10 mouse cellular contexts compared by ENCODE assay signal in genomic region chrX:168124043-168124442, GRCm38 (mm10).
DNase-seq lines count a peak whose midpoint lies in the region; ATAC-seq and TF ChIP-seq lines count a peak whose summit lies in the region.
"Had no signal": no experiment of that assay in that cellular context is flagged by ENCODE, and none has a peak within 500 bp of the region (broad histone marks: within the 10 kb centered on the region; RNA-seq: fewer than 3 reads in every experiment).

No protein-coding gene starts in this region.

- H3K27me3 ChIP-seq in heart, embryonic 14.5 days (ENCODE audit: control insufficient read depth, insufficient read depth, low read length): peaks cover 34% of the 10 kb centered on the region
- H3K27me3 ChIP-seq in forebrain, postnatal 0 days (ENCODE audit: insufficient read depth, low read length): no peaks in the 10 kb centered on the region
- H3K27me3 ChIP-seq in midbrain, embryonic 14.5 days (ENCODE audit: control insufficient read depth, insufficient read depth, low read length): peaks cover 15% of the 10 kb centered on the region; the same call in 1 of the 2 replicates

- no peaks in the 10 kb centered on the region for H3K36me3 ChIP-seq in heart, embryonic 14.5 days (ENCODE audit: control insufficient read depth, insufficient read depth, low read length)
- no peaks in the 10 kb centered on the region for H3K36me3 ChIP-seq in forebrain, postnatal 0 days (ENCODE audit: insufficient read depth)
- no peaks in the 10 kb centered on the region for H3K36me3 ChIP-seq in midbrain, embryonic 14.5 days (ENCODE audit: control insufficient read depth, insufficient read depth, low read length)

- no peak for DNase-seq in heart, postnatal 25 days (ENCODE audit: low spot score)
- peak; percentile 7 to 8 for DNase-seq in cerebellum, postnatal 14 days
- no peak for DNase-seq in forebrain, postnatal 0 days
- DNase-seq in midbrain, embryonic 14.5 days: peak; percentile 19
- DNase-seq in thymus, postnatal 10 days (ENCODE audit: low spot score in 2 of 2): no peak
- no peak for DNase-seq in Muller cell, postnatal 12 days (ENCODE audit: inconsistent ontology term)
- DNase-seq: gastrocnemius, adult 2 months; thymus, postnatal 14 days had no signal

- ATAC-seq in heart, embryonic 14.5 days (ENCODE audit: insufficient number of reproducible peaks, insufficient read depth, low FRiP score, low read depth): no peak
- no peak for ATAC-seq in forebrain, postnatal 0 days
- ATAC-seq in midbrain, embryonic 14.5 days (ENCODE audit: low FRiP score, low TSS enrichment): no peak
- no peak for ATAC-seq in erythroid progenitor cell, adult 5-6 weeks (replicated peaks; ENCODE audit: low FRiP score, poor library complexity, severe bottlenecking)

- H3K4me2 ChIP-seq in heart, embryonic 14.5 days (ENCODE audit: low read length): peak overlapping the region; percentile 73
- H3K4me2 ChIP-seq in forebrain, postnatal 0 days (ENCODE audit: low read depth): peak overlapping the region; percentile 56
- peak overlapping the region; percentile 70 for H3K4me2 ChIP-seq in midbrain, embryonic 14.5 days (ENCODE audit: low read length)

- WGBS in heart, embryonic 14.5 days: 21% methylated on average over 8 of the region's 8 CpGs
- WGBS in forebrain, postnatal 0 days: 22% methylated on average over 8 of the region's 8 CpGs
- 21% methylated on average over 8 of the region's 8 CpGs for WGBS in midbrain, embryonic 14.5 days

- TF ChIP-seq CTCF in forebrain, postnatal 0 days (IDR thresholded peaks at IDR 0.05; ENCODE audit: low read depth): no peak

- H3K9ac ChIP-seq in heart, embryonic 14.5 days (ENCODE audit: low read length): no peak overlapping the region
- H3K9ac ChIP-seq in forebrain, postnatal 0 days: 0 out of 2 replicates have a peak overlapping the region, but pooled peaks have one; percentile 57
- peak overlapping the region; percentile 60; the same call in 1 of the 2 replicates for H3K9ac ChIP-seq in midbrain, embryonic 14.5 days (replicated peaks; ENCODE audit: low read length)

- peak overlapping the region in 1 of 2 experiments; percentile 36; a peak in 2 of 4 replicates for H3K4me3 ChIP-seq in heart, embryonic 14.5 days (ENCODE audit: control insufficient read depth in 1 of 2, insufficient read depth in 1 of 2, low read depth in 1 of 2, low read length in 2 of 2)
- H3K4me3 ChIP-seq in forebrain, postnatal 0 days (ENCODE audit: low read depth, low read length): peak overlapping the region; percentile 46
- H3K4me3 ChIP-seq in midbrain, embryonic 14.5 days (replicated peaks; ENCODE audit: low read depth, low read length): peak overlapping the region; percentile 45

- no peak overlapping the region for H3K27ac ChIP-seq in heart, embryonic 14.5 days (replicated peaks in 1 of 2; ENCODE audit: control insufficient read depth in 1 of 2, insufficient read depth in 1 of 2, low read depth in 2 of 2, low read length in 2 of 2)
- peak overlapping the region; percentile 70; the same call in 1 of the 2 replicates for H3K27ac ChIP-seq in forebrain, postnatal 0 days (ENCODE audit: low read depth, low read length)
- no peak overlapping the region for H3K27ac ChIP-seq in midbrain, embryonic 14.5 days (replicated peaks; ENCODE audit: low read depth, low read length)
- H3K27ac ChIP-seq: gastrocnemius, adult 2 months had no signal

- no peaks in the 10 kb centered on the region for H3K9me3 ChIP-seq in heart, embryonic 14.5 days (ENCODE audit: control insufficient read depth, low read length)
- no peaks in the 10 kb centered on the region for H3K9me3 ChIP-seq in forebrain, postnatal 0 days (ENCODE audit: low read length)
- H3K9me3 ChIP-seq in midbrain, embryonic 14.5 days (ENCODE audit: control insufficient read depth, low read length): no peaks in the 10 kb centered on the region

- intact Hi-C loops in heart, postnatal 25 days (cut with DNase I): no loop called here

- no peaks in the 10 kb centered on the region for H3K4me1 ChIP-seq in heart, embryonic 14.5 days (ENCODE audit: control insufficient read depth in 2 of 2, insufficient read depth in 2 of 2, low read length in 2 of 2)
- H3K4me1 ChIP-seq in forebrain, postnatal 0 days (ENCODE audit: insufficient read depth): no peaks in the 10 kb centered on the region
- no peaks in the 10 kb centered on the region for H3K4me1 ChIP-seq in midbrain, embryonic 14.5 days (ENCODE audit: control insufficient read depth, insufficient read depth, low read length)

Comparison
In these comparisons a context has a peak if more than half of its experiments do, and no peak if none do; other contexts are left out.
1. DNase-seq: peak in cerebellum, postnatal 14 days (2 of 2) and midbrain, embryonic 14.5 days (single experiment); none in heart, postnatal 25 days (single experiment), forebrain, postnatal 0 days (single experiment), thymus, postnatal 10 days (0 of 2) and Muller cell, postnatal 12 days (single experiment).
2. Peak in every context shown above with its lines, with median percentiles within 50 percentile points of each other: H3K4me2 ChIP-seq.